Comparison of ENCODE assay signal across 8 mouse cellular contexts in genomic region chr7:17024141-17024540, GRCm38 (mm10). TPM values are rescaled to one million over a fixed set of nuclear protein-coding genes. Genes with fewer than 3 reads are reported as not detected.
DNase-seq lines count a peak whose midpoint lies in the region; ATAC-seq and TF ChIP-seq lines count a peak whose summit lies in the region.

No protein-coding gene starts in this region.

- H3K4me1 ChIP-seq in bone marrow, adult 2 months (ENCODE audit: control insufficient read depth, insufficient read depth, low read length): peaks cover 15% of the 10 kb centered on the region
- peaks cover 49% of the 10 kb centered on the region for H3K4me1 ChIP-seq in liver, embryonic 16.5 days (ENCODE audit: control insufficient read depth, low read depth, low read length)
- peaks cover 41% of the 10 kb centered on the region for H3K4me1 ChIP-seq in forebrain, embryonic 10.5 days

- H3K27ac ChIP-seq in bone marrow, adult 2 months (ENCODE audit: control insufficient read depth, insufficient read depth, low read depth, low read length, poor library complexity): peak overlapping the region; percentile 47
- peak overlapping the region; percentile 45; the same call in 1 of the 2 replicates for H3K27ac ChIP-seq in liver, embryonic 16.5 days (ENCODE audit: low read length)
- no peak overlapping the region for H3K27ac ChIP-seq in forebrain, embryonic 10.5 days

- WGBS in bone marrow, adult 2 months: 27% methylated on average over 6 of the region's 6 CpGs
- WGBS in liver, embryonic 16.5 days (ENCODE audit: insufficient replicate concordance): 72% methylated on average over 6 of the region's 6 CpGs
- 93% methylated on average over 6 of the region's 6 CpGs for WGBS in forebrain, embryonic 10.5 days

- ATAC-seq in liver, embryonic 16.5 days (ENCODE audit: low read depth): no peak
- ATAC-seq in monocyte, adult 5-6 weeks (replicated peaks; ENCODE audit: insufficient number of reproducible peaks, low FRiP score, low TSS enrichment, poor library complexity, severe bottlenecking): no peak

- no peak for TF ChIP-seq CTCF in bone marrow, adult 2 months (IDR thresholded peaks at IDR 0.05; ENCODE audit: control insufficient read depth, insufficient read depth, low read length)

- H3K36me3 ChIP-seq in liver, embryonic 16.5 days (ENCODE audit: control insufficient read depth, insufficient read depth): peaks cover 17% of the 10 kb centered on the region
- H3K36me3 ChIP-seq in forebrain, embryonic 10.5 days (replicated peaks): peaks cover 71% of the 10 kb centered on the region

- DNase-seq in cerebellum, adult 11-12 months: peak; percentile 55
- no peak for DNase-seq in cerebellum, postnatal 4 days (ENCODE audit: low spot score in 2 of 2)
- DNase-seq in heart, postnatal 4 days: peak; percentile 64
- DNase-seq in retina, postnatal 1 day: no peak
- no peak for DNase-seq in forebrain, embryonic 10.5 days (ENCODE audit: extremely low spot score, low spot score)

- no peak for TF ChIP-seq POLR2A in bone marrow, adult 2 months (IDR thresholded peaks at IDR 0.05; ENCODE audit: borderline replicate concordance, control insufficient read depth, low read depth, low read length)

- H3K27me3 ChIP-seq in liver, embryonic 16.5 days (ENCODE audit: control insufficient read depth, insufficient read depth, low read depth, low read length): no peaks in the 10 kb centered on the region
- no peaks in the 10 kb centered on the region for H3K27me3 ChIP-seq in forebrain, embryonic 10.5 days (ENCODE audit: poor library complexity, severe bottlenecking)

- H3K4me2 ChIP-seq in liver, embryonic 16.5 days (ENCODE audit: low read depth, low read length): peak overlapping the region; percentile 28

- H3K9me3 ChIP-seq in liver, embryonic 16.5 days (replicated peaks; ENCODE audit: control insufficient read depth, low read length): no peaks in the 10 kb centered on the region
- H3K9me3 ChIP-seq in forebrain, embryonic 10.5 days: no peaks in the 10 kb centered on the region

- H3K9ac ChIP-seq in liver, embryonic 16.5 days (ENCODE audit: low read depth, low read length): peak overlapping the region; percentile 18; the same call in 1 of the 2 replicates

- H3K4me3 ChIP-seq in bone marrow, adult 2 months (replicated peaks; ENCODE audit: control insufficient read depth, low read depth, low read length): no peak overlapping the region
- no peak overlapping the region for H3K4me3 ChIP-seq in liver, embryonic 16.5 days (ENCODE audit: low read depth, low read length)
- H3K4me3 ChIP-seq in forebrain, embryonic 10.5 days: no peak overlapping the region

RNA-seq across cellular contexts. Expression of gene Ppp5c, which starts 3.6 kb away (rescaled TPM):
- 30.6 and 70.5 TPM in 2 replicates for polyA plus RNA-seq in bone marrow, adult 2 months (2011; ENCODE audit: insufficient read depth, insufficient read length, low replicate concordance, missing spikeins)
- 100 to 1,000 TPM; 109 TPM for total RNA-seq in heart, postnatal 4 days (2021)
- 38.0 and 38.6 TPM in 2 replicates for polyA plus RNA-seq in liver, embryonic 16.5 days (2015; fragmentation: Nextera tagmentation; extraction: Ambion mirVana)
- 25.8 to 48.8 TPM (median 35.1 TPM) in 3 replicates for total RNA-seq in monocyte, adult 5-6 weeks (2017)
- polyA plus RNA-seq in forebrain, embryonic 10.5 days (2016; fragmentation: Nextera tagmentation; extraction: Ambion mirVana): 149 and 150 TPM in 2 replicates

RNA-seq across cellular contexts. Expression of gene Ccdc8, which starts 31.6 kb away (rescaled TPM):
- 1.4 and 2.5 TPM in 2 replicates for polyA plus RNA-seq in bone marrow, adult 2 months (2011; ENCODE audit: insufficient read depth, insufficient read length, low replicate concordance, missing spikeins)
- total RNA-seq in heart, postnatal 4 days (2021): 10 to 100 TPM; 22.0 to 24.5 TPM
- polyA plus RNA-seq in liver, embryonic 16.5 days (2015; fragmentation: Nextera tagmentation; extraction: Ambion mirVana): 5.3 and 5.9 TPM in 2 replicates
- 0.10 to 0.38 TPM in 2 of 3 replicates, not detected in the other for total RNA-seq in monocyte, adult 5-6 weeks (2017)
- 7.8 and 8.9 TPM in 2 replicates for polyA plus RNA-seq in forebrain, embryonic 10.5 days (2016; fragmentation: Nextera tagmentation; extraction: Ambion mirVana)

RNA-seq across cellular contexts. Expression of gene Hif3a, which starts 38.1 kb away (rescaled TPM):
- polyA plus RNA-seq in bone marrow, adult 2 months (2011; ENCODE audit: insufficient read depth, insufficient read length, low replicate concordance, missing spikeins): 1.8 and 3.3 TPM in 2 replicates
- 1 to 10 TPM; 3.1 to 3.8 TPM for total RNA-seq in heart, postnatal 4 days (2021)
- polyA plus RNA-seq in liver, embryonic 16.5 days (2015; fragmentation: Nextera tagmentation; extraction: Ambion mirVana): 36.0 and 43.3 TPM in 2 replicates
- not detected in 3 replicates for total RNA-seq in monocyte, adult 5-6 weeks (2017)
- 4.3 and 5.3 TPM in 2 replicates for polyA plus RNA-seq in forebrain, embryonic 10.5 days (2016; fragmentation: Nextera tagmentation; extraction: Ambion mirVana)

RNA-seq across cellular contexts. Expression of gene Gm42372, which starts 41.3 kb away (rescaled TPM):
- 0.77 and 1.9 TPM in 2 replicates for polyA plus RNA-seq in bone marrow, adult 2 months (2011; ENCODE audit: insufficient read depth, insufficient read length, low replicate concordance, missing spikeins)
- total RNA-seq in heart, postnatal 4 days (2021): under 1 TPM in 1 of 2 experiments, not detected in 1; 0.05 TPM
- 0.04 TPM in 2 replicates for polyA plus RNA-seq in liver, embryonic 16.5 days (2015; fragmentation: Nextera tagmentation; extraction: Ambion mirVana)
- total RNA-seq in monocyte, adult 5-6 weeks (2017): 0.49 to 0.75 TPM (median 0.67 TPM) in 3 replicates
- 1.2 and 1.4 TPM in 2 replicates for polyA plus RNA-seq in forebrain, embryonic 10.5 days (2016; fragmentation: Nextera tagmentation; extraction: Ambion mirVana)

RNA-seq across cellular contexts. Expression of gene Psg16, which starts 49.7 kb away (rescaled TPM):
- 1.1 and 1.6 TPM in 2 replicates for polyA plus RNA-seq in bone marrow, adult 2 months (2011; ENCODE audit: insufficient read depth, insufficient read length, low replicate concordance, missing spikeins)
- total RNA-seq in heart, postnatal 4 days (2021): under 1 TPM; 0.10 to 0.20 TPM
- 0.20 and 0.25 TPM in 2 replicates for polyA plus RNA-seq in liver, embryonic 16.5 days (2015; fragmentation: Nextera tagmentation; extraction: Ambion mirVana)
- total RNA-seq in monocyte, adult 5-6 weeks (2017): 0.19 to 0.64 TPM (median 0.29 TPM) in 3 replicates
- 0.11 and 0.12 TPM in 2 replicates for polyA plus RNA-seq in forebrain, embryonic 10.5 days (2016; fragmentation: Nextera tagmentation; extraction: Ambion mirVana)

Comparison
In these comparisons a context has a peak if more than half of its experiments do, and no peak if none do; other contexts are left out.
1. DNase-seq: peak in cerebellum, adult 11-12 months (single experiment) and heart, postnatal 4 days (single experiment); none in cerebellum, postnatal 4 days (0 of 2), retina, postnatal 1 day (single experiment) and forebrain, embryonic 10.5 days (single experiment).